Mouse (Mus musculus) testis, postnatal 14 days (tissue): ENCODE results near the gene Dmpk.

Source experiments
- DNase-seq: peaks from one replicate; pipeline ENCODE4 v3.0.0; 2021; ENCODE audit warnings: low spot score

The Dmpk gene

GRCm38 (mm10) chr7:19075723-19076585, 7.7 kb upstream of the Dmpk start, which contains the start of gene Dmwd:
Gene Dmwd, plus strand, starts transcription at chr7:19076227.
- peak; percentile 99 for DNase-seq

- peak; percentile 58 for DNase-seq
Measured at GRCm38 (mm10) chr7:19076586-19076991, 7.1 kb upstream of the Dmpk start.

- DNase-seq: no peak
Measured at GRCm38 (mm10) chr7:19077761-19078160, 5.9 kb upstream of the Dmpk start.

GRCm38 (mm10) chr7:19078732-19079131, 4.9 kb upstream of the Dmpk start:
- DNase-seq: peak; percentile 48

DNA sequence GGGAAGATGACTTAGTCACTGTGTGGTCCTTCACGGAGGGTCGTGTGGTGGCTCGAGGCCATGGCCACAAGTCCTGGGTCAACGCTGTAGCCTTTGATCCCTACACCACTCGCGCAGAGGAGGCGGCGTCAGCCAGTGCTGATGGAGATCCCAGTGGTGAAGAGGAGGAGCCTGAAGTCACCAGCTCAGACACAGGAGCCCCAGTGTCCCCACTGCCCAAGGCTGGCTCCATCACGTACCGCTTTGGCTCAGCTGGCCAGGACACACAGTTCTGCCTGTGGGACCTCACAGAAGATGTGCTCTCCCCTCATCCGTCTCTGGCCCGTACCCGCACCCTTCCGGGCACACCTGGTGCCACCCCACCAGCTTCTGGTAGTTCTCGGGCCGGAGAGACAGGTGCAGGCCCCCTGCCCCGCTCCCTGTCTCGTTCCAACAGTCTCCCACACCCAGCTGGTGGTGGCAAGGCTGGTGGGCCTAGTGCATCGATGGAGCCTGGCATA, 3.1 kb upstream of the Dmpk start:
- DNase-seq: peak; percentile 11

- peak; percentile 35 for DNase-seq
Measured at GRCm38 (mm10) chr7:19082171-19082570, 1.5 kb upstream of the Dmpk start.

DNA sequence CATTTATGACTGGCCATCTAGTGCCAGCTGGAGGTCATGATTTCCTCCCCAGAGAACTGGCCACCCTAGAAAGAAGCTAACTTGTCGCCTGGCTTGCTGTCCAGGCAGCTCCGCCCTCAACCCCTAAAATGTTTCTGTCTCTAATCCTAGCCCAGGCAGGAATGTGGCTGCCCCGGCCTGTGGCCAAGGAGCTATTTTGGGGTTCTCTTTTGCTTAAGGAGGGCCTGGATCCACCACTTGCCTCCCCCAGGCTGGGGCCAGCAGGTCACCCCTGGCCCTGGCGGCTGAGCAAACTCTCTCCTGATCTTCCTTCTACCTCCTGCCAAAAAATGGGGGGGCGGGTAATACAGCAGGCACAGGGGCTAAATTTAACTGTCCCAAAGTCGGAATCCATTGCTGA, 553 bp upstream of the Dmpk start:
- DNase-seq: no peak

- no peak for DNase-seq
Measured at GRCm38 (mm10) chr7:19084277-19084771, 675 bp downstream of the Dmpk start.

DNA sequence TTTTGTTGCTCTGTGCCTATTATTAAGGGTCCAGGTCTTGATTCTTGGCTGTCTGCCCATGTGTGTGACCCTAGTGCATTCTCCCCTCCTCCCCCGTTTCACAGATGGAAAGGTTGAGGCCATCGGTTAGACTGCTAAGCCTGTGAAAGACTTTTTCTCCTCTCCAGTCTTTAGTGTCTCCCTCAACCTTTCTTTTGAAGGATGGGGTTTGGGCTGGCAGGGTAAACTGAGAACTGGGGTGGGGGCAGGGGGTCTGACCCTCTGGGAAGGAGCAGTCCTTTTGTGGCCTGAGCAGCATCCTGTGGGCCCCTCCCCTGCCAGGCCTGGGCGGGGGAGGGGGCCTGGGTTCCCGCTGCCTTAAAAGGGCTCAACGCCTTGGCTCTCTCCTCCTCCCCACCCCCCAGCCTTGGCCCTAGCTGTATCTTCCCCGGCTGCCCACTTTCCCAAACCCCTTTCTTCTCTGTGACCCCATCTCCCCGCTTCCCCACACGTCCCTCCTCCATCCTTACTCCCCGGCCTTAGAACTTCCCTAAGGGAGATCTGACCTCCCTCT, 1.3 kb downstream of the Dmpk start:
- DNase-seq: no peak

DNA sequence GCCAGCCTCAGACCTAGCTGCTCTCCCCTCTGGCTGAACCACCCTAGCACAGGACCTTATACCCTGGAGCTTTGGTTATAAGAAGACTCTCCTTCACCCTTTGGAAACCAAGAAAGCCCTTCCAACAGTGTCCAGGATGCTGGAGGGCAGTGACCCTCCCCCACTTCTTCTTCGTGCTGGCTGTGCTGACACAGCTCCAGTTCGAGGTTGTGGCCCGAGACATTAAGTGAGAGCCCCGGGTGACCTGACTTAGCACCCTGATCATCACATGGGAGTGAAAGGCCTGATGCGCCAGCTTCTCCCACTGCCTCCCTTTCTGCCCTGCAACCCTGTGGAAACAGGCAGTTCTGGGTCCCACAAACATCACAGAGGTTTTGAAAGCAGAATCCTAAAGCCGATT, 1.8 kb downstream of the Dmpk start:
- DNase-seq: no peak

DNA sequence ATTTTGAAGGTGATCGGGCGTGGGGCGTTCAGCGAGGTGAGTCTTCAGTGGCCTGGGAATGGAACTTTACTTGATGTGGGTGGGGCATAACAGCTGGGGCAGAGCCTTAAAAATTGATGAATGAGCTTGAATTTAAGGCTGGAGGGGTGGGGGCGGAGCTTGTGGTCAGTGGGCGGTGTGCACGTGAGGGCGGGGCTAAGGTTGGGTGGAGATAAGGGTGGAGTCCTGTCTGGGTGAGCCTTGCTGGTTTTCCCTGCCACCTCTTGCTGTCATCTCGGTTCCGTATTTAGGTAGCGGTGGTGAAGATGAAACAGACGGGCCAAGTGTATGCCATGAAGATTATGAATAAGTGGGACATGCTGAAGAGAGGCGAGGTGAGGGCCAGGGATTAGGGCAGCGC, 2.4 kb downstream of the Dmpk start:
- DNase-seq: no peak

DNA sequence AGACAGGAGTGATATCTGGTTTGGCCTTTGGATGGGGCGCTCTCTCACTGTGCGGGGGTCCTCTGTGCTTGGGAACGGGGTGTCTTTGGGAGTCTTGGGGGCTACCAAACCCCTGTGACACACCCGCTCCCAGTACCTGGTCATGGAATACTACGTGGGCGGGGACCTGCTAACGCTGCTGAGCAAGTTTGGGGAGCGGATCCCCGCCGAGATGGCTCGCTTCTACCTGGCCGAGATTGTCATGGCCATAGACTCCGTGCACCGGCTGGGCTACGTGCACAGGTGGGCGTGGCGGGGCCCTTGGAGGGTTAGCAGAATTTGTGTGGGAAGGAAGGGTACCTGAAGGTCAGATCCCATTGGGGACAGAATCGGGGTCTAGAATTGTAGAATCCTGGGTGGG, 3.1 kb downstream of the Dmpk start:
- DNase-seq: no peak

DNA sequence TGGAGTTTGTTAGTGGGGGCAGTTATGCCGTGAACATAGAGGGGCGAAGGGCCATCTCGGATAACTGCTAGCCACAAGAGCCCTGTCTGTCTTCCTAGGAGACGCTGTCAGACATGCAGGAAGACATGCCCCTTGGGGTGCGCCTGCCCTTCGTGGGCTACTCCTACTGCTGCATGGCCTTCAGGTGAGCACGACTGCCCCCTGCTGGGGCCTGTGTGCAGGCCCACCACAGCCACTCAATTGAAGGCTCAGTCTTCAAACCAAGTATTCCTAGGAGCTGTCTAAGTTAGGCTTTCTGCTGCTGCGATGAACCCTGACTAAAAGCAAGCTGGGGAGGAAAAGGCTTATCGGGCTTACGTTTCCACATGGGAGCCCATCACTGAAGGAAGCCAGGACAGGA, 5.2 kb downstream of the Dmpk start:
- DNase-seq: no peak

- DNase-seq: no peak
Measured at GRCm38 (mm10) chr7:19091913-19092312, 8.3 kb downstream of the Dmpk start.

- DNase-seq: peak; percentile 72
Measured at GRCm38 (mm10) chr7:19092381-19093173, 8.9 kb downstream of the Dmpk start.

DNA sequence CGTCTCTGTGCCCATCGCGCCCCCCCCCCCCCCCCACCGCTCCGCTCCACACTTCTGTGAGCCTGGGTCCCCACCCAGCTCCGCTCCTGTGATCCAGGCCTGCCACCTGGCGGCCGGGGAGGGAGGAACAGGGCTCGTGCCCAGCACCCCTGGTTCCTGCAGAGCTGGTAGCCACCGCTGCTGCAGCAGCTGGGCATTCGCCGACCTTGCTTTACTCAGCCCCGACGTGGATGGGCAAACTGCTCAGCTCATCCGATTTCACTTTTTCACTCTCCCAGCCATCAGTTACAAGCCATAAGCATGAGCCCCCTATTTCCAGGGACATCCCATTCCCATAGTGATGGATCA, 9.5 kb downstream of the Dmpk start:
- peak; percentile 75 for DNase-seq

- peak; percentile 92 for DNase-seq
Measured at GRCm38 (mm10) chr7:19093537-19094385, 10.1 kb downstream of the Dmpk start.

- DNase-seq: no peak
Measured at GRCm38 (mm10) chr7:19094471-19094825, 10.8 kb downstream of the Dmpk start, which contains the start of gene Six5. Gene Six5, plus strand, starts transcription at chr7:19094594.

DNA sequence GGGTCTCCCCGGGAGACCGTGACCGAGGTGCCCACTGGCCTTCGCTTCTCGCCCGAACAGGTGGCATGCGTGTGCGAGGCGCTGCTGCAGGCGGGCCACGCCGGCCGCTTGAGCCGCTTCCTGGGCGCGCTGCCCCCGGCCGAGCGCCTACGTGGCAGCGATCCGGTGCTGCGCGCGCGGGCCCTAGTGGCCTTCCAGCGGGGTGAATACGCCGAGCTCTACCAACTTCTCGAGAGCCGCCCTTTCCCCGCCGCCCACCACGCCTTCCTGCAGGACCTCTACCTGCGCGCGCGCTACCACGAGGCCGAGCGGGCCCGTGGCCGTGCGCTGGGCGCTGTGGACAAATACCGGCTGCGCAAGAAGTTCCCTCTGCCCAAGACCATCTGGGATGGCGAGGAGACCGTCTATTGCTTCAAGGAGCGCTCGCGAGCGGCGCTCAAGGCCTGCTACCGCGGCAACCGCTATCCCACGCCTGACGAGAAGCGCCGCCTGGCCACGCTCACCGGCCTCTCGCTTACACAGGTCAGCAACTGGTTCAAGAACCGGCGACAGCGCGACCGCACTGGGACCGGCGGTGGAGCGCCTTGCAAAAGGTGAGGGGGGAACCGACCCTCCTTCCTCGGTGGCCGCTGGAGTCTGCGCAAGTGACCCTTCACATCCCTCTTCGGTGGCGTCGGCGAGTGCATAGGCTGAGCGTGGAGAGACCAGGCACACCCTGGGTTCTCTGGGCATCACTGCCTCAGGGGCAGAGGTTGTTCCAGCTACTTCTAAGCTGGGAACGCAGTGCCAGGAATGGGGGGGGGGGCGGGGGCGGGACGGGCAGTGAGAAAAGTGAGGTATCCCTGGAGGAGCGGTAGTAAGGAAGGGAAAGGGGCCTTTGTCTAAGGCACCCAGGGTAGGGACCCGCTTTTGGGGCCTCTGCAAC, 11.4 kb downstream of the Dmpk start:
- no peak for DNase-seq

GRCm38 (mm10) chr7:19095751-19096110, 12.1 kb downstream of the Dmpk start:
- peak; percentile 73 for DNase-seq
